Mouse (Mus musculus) ES-Bruce4 (cell line): Measurements from ENCODE around the gene Hdgfl2. TPM values are rescaled to one million over a fixed set of nuclear protein-coding genes. Genes with fewer than 3 reads are reported as not detected.
"Not testable (repeated sequence)": the region's sequence is repeated elsewhere in the genome, so short reads cannot be mapped to it uniquely, and the experiment has no call there.

Experiments used
- H3K27ac ChIP-seq: 2 replicates; pipeline ENCODE4 v1.5.1; 2012; ENCODE audit warnings: low read length, inconsistent platforms; ENCODE audit not compliant: insufficient read depth
- H3K27me3 ChIP-seq: 2 replicates; pipeline ENCODE4 v1.6.1; 2012; ENCODE audit warnings: mild to moderate bottlenecking, low read length, inconsistent platforms; ENCODE audit not compliant: control insufficient read depth, poor library complexity, insufficient read depth, severe bottlenecking
- H3K36me3 ChIP-seq: 2 replicates; pipeline ENCODE4 v1.6.1; 2012; ENCODE audit warnings: inconsistent platforms, mild to moderate bottlenecking, low read length, moderate library complexity; ENCODE audit not compliant: control insufficient read depth, poor library complexity, insufficient read depth, severe bottlenecking
- H3K4me1 ChIP-seq: one replicate; pipeline ENCODE4 v1.8.1; 2011; ENCODE audit warnings: low read length; ENCODE audit not compliant: control insufficient read depth, insufficient read depth
- H3K4me3 ChIP-seq: 2 replicates; pipeline ENCODE4 v1.5.1; 2011; ENCODE audit warnings: low read depth, mild to moderate bottlenecking, low read length
- H3K9ac ChIP-seq: 2 replicates; pipeline ENCODE4 v1.6.1; 2012; ENCODE audit warnings: low read depth, mild to moderate bottlenecking, inconsistent platforms; ENCODE audit not compliant: poor library complexity, severe bottlenecking
- H3K9me3 ChIP-seq: replicated peaks from 2 replicates; pipeline ENCODE4 v1.6.1; 2012; ENCODE audit warnings: mild to moderate bottlenecking, low read length, inconsistent platforms; ENCODE audit not compliant: control insufficient read depth, poor library complexity, insufficient read depth, severe bottlenecking
- CTCF ChIP-seq: IDR thresholded peaks from one replicate; pipeline ENCODE4 v1.8.1; 2011; ENCODE audit warnings: low read depth, low read length
- EP300 ChIP-seq: IDR thresholded peaks from 2 replicates; pipeline ENCODE4 v1.6.1; 2011; ENCODE audit warnings: low read depth, low read length; ENCODE audit not compliant: insufficient read depth
- POLR2A ChIP-seq: IDR thresholded peaks from one replicate; pipeline ENCODE4 v1.8.1; 2011; ENCODE audit warnings: low read length; ENCODE audit not compliant: insufficient read depth
- polyA plus RNA-seq: library from polyadenylated mRNA; stranded (reverse); fragments of >200 nt; gene quantifications from 2 replicates; pipeline ENCODE4 v1.2.4, GENCODE M21; 2011; ENCODE audit warnings: low read depth; ENCODE audit not compliant: missing spikeins, insufficient read depth, insufficient read length

Gene Hdgfl2
- polyA plus RNA-seq, 1 experiment = 77.5 TPM

DNA sequence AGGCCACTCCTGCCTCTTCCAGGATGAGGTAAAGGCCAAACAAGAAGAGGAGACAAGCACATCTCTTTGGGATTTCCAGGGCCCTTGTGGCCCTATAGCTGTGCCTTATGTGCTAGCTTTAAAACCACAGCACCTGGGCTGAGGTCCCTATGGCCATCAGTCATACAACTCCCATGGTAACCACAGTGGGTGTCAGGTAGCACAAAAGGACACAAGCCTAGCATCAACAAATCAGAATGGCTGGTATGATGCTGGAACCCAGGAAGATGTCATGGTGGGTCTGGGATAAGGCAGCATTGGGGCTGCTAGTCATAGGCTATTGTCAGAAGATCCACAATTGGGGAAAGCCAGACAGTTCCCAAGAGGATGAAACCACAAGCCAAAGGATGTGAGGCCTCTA lies 8.3 kb upstream of the Hdgfl2 start:
- no peaks in the 10 kb centered on the region for H3K27me3 ChIP-seq
- H3K4me3 ChIP-seq = no peak overlapping the region
- H3K4me1 ChIP-seq = no peaks in the 10 kb centered on the region
- no peaks in the 10 kb centered on the region for H3K9me3 ChIP-seq
- no peak for TF ChIP-seq POLR2A
- H3K9ac ChIP-seq = no peak overlapping the region
- no peak overlapping the region for H3K27ac ChIP-seq
- peaks cover 28% of the 10 kb centered on the region for H3K36me3 ChIP-seq

DNA sequence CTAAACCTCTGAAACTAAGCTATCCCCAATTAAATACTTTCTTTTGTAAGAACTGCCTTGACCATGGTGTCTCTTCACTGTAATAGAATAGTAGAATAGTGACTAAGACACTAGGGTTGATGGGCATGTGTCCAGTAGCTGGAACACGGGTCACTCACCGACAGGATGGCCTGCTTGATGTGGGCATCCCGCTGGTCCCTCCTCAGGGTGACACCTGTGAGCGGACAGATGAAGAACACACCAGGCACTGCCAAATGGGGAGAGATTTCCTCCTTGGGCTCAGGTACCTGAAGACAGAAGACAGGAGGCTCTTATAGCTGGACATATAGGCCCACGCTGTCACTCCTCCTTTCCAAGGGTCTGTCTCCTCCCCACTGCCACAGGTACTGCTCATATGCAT lies 7.2 kb upstream of the Hdgfl2 start:
- TF ChIP-seq EP300 (no peak), POLR2A (no peak), CTCF (no peak)
- H3K27me3 ChIP-seq = no peaks in the 10 kb centered on the region
- H3K36me3 ChIP-seq = peaks cover 21% of the 10 kb centered on the region

DNA sequence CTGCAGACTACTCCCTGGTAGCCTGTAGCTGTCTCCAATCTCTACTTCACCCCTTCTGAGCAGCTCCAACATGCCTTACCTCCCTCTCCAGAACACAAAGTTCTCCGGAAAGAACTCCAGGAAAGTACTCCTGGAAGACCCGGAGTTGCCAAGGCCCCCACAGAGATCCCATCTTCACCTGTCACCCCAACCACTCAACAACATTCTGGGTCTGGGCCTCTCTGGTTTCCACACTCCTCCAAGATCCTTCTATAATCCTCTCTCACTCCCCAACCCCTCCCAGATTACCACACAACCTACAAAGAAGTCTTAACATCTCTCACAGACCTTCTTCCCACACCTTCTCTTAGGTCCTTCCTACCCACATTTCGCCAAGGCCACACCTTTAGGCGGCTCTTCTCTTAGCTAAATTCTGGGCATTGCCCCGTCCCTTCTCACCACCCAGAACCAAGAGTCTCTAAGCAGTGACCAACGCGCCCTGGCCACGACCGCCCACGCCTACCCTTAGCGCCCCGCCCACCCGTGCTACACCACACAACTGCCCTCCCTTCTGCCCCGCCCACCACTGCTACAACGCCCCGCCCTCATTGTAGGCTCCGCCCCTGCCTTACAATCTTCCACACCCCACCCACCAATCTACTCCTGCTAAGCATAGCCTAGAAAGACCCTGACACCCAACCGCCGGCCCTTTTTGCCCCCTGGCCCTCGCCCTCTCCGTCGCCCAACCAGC lies 5.2 kb upstream of the Hdgfl2 start:
- peak overlapping the region; percentile 77 for H3K9ac ChIP-seq
- H3K4me1 ChIP-seq = no peaks in the 10 kb centered on the region
- H3K27ac ChIP-seq = peak overlapping the region; percentile 77
- H3K36me3 ChIP-seq = peaks cover 8% of the 10 kb centered on the region; the same call in 1 of the 2 replicates
- no peaks in the 10 kb centered on the region for H3K27me3 ChIP-seq
- no peaks in the 10 kb centered on the region for H3K9me3 ChIP-seq
- H3K4me3 ChIP-seq = peak overlapping the region; percentile 78
- TF ChIP-seq CTCF (no peak), POLR2A (no peak), EP300 (no peak)

More for the DNA sequence above, 7.2 kb upstream of the Hdgfl2 start:
- H3K9ac ChIP-seq = no peak overlapping the region
- H3K4me3 ChIP-seq = no peak overlapping the region
- no peak overlapping the region for H3K27ac ChIP-seq
- no peaks in the 10 kb centered on the region for H3K9me3 ChIP-seq
- H3K4me1 ChIP-seq = no peaks in the 10 kb centered on the region

DNA sequence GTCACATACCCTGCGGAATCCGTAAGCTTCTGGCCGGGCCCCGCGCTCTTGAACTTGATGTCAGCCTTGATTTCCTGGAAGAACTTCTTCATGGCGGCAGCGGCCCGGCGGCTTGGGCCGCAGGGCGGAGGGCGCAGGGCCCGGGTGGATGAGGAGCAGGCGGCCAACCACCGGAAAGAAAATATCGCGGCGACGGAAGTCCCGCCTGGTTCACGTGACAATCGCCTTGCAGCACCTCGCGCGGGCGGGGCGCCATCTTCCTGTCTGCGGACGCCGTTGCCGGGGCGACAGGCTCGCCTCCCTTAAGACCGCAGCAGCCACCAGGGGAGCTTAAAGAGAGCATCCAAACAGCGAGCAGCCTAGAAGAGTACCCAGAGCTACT lies 4.6 kb upstream of the Hdgfl2 start, which contains the start of gene Ubxn6:
TSS of gene Ubxn6 (minus strand) at position 202 of the 382 bp plus-strand sequence.
- peak within 1 kb of the TSS; percentile 77 for H3K27ac ChIP-seq
- TF ChIP-seq EP300 = no peak
- no peak for TF ChIP-seq CTCF
- no peak for TF ChIP-seq POLR2A
- peaks cover 8% of the 10 kb centered on the region; the same call in 1 of the 2 replicates for H3K36me3 ChIP-seq

DNA sequence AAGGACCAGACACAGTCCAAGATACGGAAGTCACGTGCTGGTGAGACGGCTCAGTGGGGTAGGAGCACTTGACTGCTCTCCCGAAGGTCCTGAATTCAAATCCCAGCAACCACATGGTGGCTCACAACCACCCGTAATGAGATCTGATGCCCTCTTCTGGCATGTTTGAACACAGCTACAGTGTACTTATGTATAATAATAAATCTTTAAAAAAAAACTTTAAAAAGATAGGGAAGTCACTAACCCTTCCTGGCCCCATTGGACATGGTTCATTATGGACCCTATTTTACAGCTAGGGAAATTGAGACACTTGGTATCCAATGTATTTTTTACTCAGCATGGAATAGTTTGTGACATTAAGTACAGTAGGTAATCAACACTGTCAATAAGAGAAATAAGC lies 1.9 kb upstream of the Hdgfl2 start:
- TF ChIP-seq CTCF (no peak), POLR2A (no peak), EP300 (no peak)
- Histone ChIP-seq H3K27ac (no peak overlapping the region), H3K4me3 (no peak overlapping the region), H3K9ac (no peak overlapping the region), H3K9me3 (no peaks in the 10 kb centered on the region), H3K36me3 (peaks cover 2% of the 10 kb centered on the region; the same call in 1 of the 2 replicates), H3K4me1 (no peaks in the 10 kb centered on the region), H3K27me3 (no peaks in the 10 kb centered on the region)

More for the DNA sequence above, 4.6 kb upstream of the Hdgfl2 start, which contains the start of gene Ubxn6:
- Histone ChIP-seq H3K9ac (peak within 1 kb of the TSS; percentile 77), H3K4me3 (peak within 1 kb of the TSS; percentile 78), H3K4me1 (no peaks in the 10 kb centered on the region), H3K27me3 (no peaks in the 10 kb centered on the region), H3K9me3 (no peaks in the 10 kb centered on the region)

GRCm38 (mm10) chr17:56078361-56078760 lies 1.1 kb upstream of the Hdgfl2 start:
- H3K27me3 ChIP-seq, H3K9me3 ChIP-seq, H3K27ac ChIP-seq, H3K36me3 ChIP-seq, H3K4me1 ChIP-seq: not testable (repeated sequence)
- Histone ChIP-seq H3K9ac (peak overlapping the region; percentile 51; the same call in 1 of the 2 replicates), H3K4me3 (peak overlapping the region; percentile 52)
